Mouse (Mus musculus): ENCODE data around the gene Olfr504. TPM values are rescaled to one million over a fixed set of nuclear protein-coding genes. Genes with fewer than 3 reads are reported as not detected.
"Not testable (repeated sequence)": the region's sequence is repeated elsewhere in the genome, so short reads cannot be mapped to it uniquely, and the experiment has no call there.

Gene Olfr504
- not detected for total RNA-seq (2021)

DNA sequence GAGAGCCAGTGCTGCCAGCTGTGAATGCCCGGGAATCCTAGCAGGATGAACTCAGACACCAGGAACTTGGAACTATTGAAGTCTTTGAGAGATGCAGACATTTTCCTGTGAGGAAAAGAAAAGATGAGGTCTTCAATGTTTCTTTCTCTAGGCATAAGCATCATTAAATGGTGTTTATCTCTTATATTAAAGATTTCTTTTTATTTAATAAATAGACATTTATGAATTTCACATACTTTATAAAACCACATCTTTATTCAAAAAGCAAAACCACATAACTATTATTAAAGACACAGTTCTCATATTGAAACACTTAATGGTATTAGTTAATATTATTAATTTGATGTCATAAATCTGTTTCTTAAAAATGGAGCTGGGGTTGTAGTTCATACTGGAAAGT, at the start of gene Olfr504:
TSS of gene Olfr504 (minus strand) at position 101 of the 400 bp plus-strand sequence.
- intact Hi-C loops (cut with DNase I) = no loop called here
- DNase-seq = no peak

DNA sequence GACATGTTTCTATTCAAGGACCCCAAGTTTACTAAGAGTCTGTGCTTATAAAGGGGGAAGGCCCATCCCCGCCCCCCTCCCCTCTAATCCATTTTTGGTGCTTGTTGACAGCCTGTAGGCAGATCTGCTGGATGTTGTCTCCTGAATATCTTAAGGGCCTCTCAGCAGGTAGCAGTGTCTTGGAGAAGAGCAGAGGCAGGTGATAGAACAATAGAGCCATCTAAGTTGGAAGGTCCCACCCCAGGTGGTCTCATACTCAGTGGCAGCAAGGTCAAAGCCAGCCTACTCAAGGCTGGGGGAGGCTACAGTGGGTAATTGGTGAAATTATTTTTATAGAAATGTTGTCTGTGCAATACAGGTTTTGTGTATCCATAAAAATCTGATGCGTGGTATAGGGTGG, 48.5 kb upstream of the Olfr504 start:
- DNase-seq = no peak
- intact Hi-C loops (cut with DNase I) = no loop called here

DNA sequence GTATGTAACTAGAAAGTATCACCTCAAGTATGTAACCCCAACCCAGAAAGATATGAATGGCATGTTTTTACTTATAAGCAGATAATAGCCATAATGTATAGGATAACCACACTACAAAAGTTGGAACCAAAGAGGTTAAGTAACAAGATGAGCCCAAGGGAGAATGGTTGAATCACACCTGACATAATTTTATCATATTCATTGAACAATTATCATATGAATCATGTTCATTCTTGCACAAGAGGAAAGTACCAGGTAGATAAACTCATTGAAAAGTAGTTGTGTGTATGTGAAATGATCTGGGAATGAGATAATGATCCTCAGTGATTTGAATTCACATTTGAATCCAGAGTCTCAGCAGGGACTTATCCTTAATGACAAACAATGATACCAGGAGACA, 44.9 kb upstream of the Olfr504 start, which contains the start of gene Olfr506:
TSS of gene Olfr506 (plus strand) at position 301 of the 400 bp plus-strand sequence.
- intact Hi-C loops (cut with DNase I) = no loop called here
- no peak for DNase-seq

DNA sequence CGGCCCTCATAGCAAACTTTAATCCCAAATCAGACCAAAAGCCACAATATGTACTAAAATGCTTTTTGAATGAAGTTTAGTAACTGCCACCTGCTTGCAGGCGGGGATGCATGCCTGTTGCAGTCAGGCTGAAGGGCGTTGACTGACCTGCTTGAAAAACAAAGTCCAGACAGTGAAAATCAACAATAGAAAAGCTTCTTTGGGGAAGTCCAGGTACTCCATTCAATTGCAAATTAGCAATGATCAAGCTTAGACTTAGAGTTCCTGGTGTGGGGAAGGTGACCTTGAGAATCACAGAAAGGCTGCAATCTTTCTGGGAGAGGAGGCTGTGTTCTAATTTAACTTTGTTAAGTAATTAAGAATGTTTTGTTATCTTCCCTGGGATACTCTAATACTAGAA, 36.3 kb upstream of the Olfr504 start:
- intact Hi-C loops (cut with DNase I); DNase-seq: not testable (repeated sequence)

DNA sequence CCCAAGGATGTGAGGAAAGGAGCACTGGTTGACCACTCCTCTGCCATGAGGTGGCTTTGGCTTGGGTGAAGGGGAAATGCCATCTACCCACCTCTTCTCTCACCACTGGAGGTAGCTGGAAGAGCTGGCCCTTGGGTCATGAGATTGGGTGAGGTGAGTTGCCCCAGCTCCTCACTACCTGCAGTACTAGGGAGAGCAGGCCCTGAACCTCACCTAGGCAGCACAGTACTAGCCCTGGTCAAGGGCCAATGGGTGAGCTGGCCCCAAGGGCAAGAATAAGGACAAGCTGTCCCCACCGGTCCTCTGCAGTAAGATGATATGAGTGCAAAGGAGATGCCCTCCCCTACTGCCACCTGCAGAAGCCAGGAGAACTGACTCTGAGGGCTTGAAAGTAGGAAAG, 24.2 kb upstream of the Olfr504 start:
- intact Hi-C loops (cut with DNase I) = no loop called here
- DNase-seq = no peak

DNA sequence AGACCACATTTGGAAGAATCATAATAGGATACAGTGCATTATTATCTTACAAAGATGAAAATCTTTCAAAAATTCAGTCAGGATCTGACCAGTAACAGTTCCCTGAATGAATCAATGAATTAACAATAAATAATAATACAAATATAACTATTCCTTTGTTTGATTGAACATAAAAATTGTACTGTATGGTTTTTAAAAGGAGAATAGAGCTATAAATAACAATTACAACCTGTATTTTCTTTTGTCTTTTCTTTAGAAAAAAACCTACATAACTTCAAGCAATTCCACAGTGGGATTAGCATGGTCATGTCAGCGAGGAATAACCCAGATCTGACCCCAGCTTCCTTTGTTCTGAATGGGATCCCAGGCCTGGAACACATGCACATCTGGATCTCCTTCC, 21.4 kb downstream of the Olfr504 start, which contains the start of gene Olfr503:
TSS of gene Olfr503 (plus strand) at position 301 of the 400 bp plus-strand sequence.
- intact Hi-C loops (cut with DNase I); DNase-seq: not testable (repeated sequence)

DNA sequence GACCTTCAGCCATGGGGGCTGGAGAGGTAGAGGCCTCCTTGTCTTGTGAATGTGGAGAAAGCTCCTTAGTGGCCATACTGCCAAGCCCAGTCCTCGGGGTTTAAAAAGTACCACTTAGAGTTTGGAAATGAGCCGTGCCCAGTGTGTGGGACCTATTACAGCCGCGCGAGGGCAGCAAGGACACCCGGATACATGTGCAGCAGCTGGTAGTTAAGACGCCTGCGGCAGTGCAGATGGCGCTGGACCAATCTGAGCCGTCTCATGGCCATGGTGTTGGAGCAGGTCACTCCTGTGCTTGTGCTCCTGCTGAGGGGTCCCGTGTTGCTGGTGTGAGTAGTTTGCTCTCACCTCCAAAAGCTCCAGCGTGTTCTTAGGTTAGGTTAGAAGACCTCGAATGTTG, 23.2 kb downstream of the Olfr504 start:
- intact Hi-C loops (cut with DNase I) = no loop called here
- DNase-seq = no peak

DNA sequence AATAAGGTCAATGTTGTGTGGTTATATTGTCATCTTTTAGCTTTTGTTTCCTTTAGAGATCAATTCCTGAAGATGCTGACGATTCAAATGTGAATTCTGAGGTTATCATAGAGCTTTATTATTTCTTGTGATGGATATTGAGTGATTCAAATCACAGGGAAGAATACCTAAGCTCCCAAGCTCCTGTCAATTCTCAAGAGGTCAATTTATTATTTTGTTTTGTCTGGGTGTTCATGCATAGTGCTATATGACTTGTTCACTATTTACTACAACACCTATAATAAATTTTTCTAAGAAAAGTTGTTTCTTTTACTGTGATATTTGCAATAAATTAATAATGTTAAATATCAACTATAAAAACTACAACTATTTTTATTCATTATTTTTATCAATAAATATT, 40.6 kb downstream of the Olfr504 start, which contains the start of gene Olfr502:
TSS of gene Olfr502 (minus strand) at position 101 of the 400 bp plus-strand sequence.
- intact Hi-C loops (cut with DNase I) = no loop called here
- DNase-seq = no peak

Other genes with a start within 250 kb of the Olfr504 start
- gene Olfr492, start 242.1 kb downstream of the Olfr504 start, total RNA-seq (2021) = not detected
- not detected for gene Olfr493, start 218.8 kb downstream of the Olfr504 start, total RNA-seq (2021)
- not detected for gene Olfr494, start 200.5 kb downstream of the Olfr504 start, total RNA-seq (2021)
- not detected for gene Olfr495, start 172.6 kb downstream of the Olfr504 start, total RNA-seq (2021)
- gene Olfr497, start 145.4 kb downstream of the Olfr504 start, total RNA-seq (2021) = not detected
- gene Olfr498, start 100.5 kb downstream of the Olfr504 start, total RNA-seq (2021) = not detected
- not detected for gene Olfr502, start 40.7 kb downstream of the Olfr504 start, total RNA-seq (2021)
- gene Olfr503, start 21.3 kb downstream of the Olfr504 start, total RNA-seq (2021) = not detected
- gene Olfr506, start 45.0 kb upstream of the Olfr504 start, total RNA-seq (2021) = not detected
- not detected for gene Olfr507, start 56.0 kb upstream of the Olfr504 start, total RNA-seq (2021)
- not detected for gene Olfr508, start 64.2 kb upstream of the Olfr504 start, total RNA-seq (2021)
- not detected for gene Olfr509, start 86.1 kb upstream of the Olfr504 start, total RNA-seq (2021)
- not detected for gene Olfr510, start 100.6 kb upstream of the Olfr504 start, total RNA-seq (2021)
- gene Olfr512, start 147.5 kb upstream of the Olfr504 start, total RNA-seq (2021) = not detected
- gene Olfr513, start 185.2 kb upstream of the Olfr504 start, total RNA-seq (2021) = not detected

All from left cerebral cortex, postnatal 4 days (tissue).